9 mouse cellular contexts compared by ENCODE assay signal in the genomic region with DNA sequence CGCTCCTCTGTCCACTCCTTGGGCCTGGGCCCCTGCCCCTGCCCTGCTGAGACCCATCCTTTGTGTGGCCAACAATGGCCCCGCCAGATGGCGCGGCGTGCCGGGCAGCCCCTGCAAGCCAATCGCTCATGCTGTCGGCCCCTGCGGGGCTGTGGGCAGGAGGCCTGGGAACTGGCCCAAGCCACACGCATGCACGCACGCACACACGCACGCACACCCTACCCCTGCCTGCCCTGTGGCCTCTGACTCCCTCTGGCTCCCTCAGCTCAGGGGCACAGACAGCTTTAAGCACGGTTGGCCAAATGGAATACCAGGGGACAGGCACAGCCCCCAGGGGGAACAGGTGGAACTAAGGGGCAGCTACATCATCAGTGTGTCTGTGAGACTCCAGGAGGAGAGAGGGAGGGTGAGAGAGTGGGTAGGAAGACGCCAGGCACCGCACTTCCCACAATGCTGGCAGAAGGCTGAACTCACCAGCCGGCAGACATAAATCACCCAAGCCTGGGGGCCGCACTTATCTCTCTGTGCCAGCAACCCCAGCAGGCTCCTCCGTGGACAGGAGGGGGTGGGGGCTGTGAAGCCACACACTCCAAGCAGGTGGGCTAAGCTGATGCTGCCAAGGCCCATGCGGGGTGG. TPM values are rescaled to one million over a fixed set of nuclear protein-coding genes. Genes with fewer than 3 reads are reported as not detected.
DNase-seq lines count a peak whose midpoint lies in the region; ATAC-seq and TF ChIP-seq lines count a peak whose summit lies in the region.
"Had no signal": no experiment of that assay in that cellular context is flagged by ENCODE, and none has a peak within 500 bp of the region (broad histone marks: within the 10 kb centered on the region; RNA-seq: fewer than 3 reads in every experiment).

No protein-coding gene starts in this region.

- 4% methylated on average over 21 of the region's 21 CpGs for WGBS in forebrain, embryonic 13.5 days

- peak overlapping the region; percentile 86 for H3K27ac ChIP-seq in forebrain, embryonic 13.5 days

- peak; percentile 21; the same call in 1 of the 2 replicates for TF ChIP-seq CTCF in brain, embryonic 14.5 days (IDR thresholded peaks at IDR 0.05; ENCODE audit: borderline replicate concordance, extremely low read depth, insufficient read depth, insufficient read length)

- H3K4me2 ChIP-seq in forebrain, embryonic 13.5 days: peak overlapping the region; percentile 51

- DNase-seq in cerebellum, adult 11 months: peak; percentile 78
- peak; percentile 86 for DNase-seq in brain, embryonic 14.5 days (ENCODE audit: low read depth)
- DNase-seq in left cerebral cortex, postnatal 25 days (ENCODE audit: low spot score in 2 of 2): peak; percentile 60 to 83
- peak; percentile 93 for DNase-seq in retina, postnatal 1 day
- no peak for DNase-seq in lung, postnatal 10 days
- no peak for DNase-seq in yolk sac, embryonic 10.5 days (ENCODE audit: low spot score)

- H3K4me3 ChIP-seq in forebrain, embryonic 13.5 days: peak overlapping the region; percentile 16; the same call in 1 of the 2 replicates
- H3K4me3 ChIP-seq: erythroblast, embryonic 14.5 days had no signal

- H3K9ac ChIP-seq in forebrain, embryonic 13.5 days: peak overlapping the region; percentile 54; the same call in 1 of the 2 replicates

- H3K9me3 ChIP-seq in forebrain, embryonic 13.5 days (replicated peaks): no peaks in the 10 kb centered on the region

- peaks cover 99% of the 10 kb centered on the region for H3K4me1 ChIP-seq in forebrain, embryonic 13.5 days

- no peak for ATAC-seq in cerebellum, adult (ENCODE audit: insufficient number of reproducible peaks, low FRiP score, low TSS enrichment)
- peak; percentile 63 for ATAC-seq in forebrain, embryonic 13.5 days

- intact Hi-C loops in left cerebral cortex, postnatal 25 days (cut with DNase I): no loop called here

- no peaks in the 10 kb centered on the region for H3K36me3 ChIP-seq in forebrain, embryonic 13.5 days (ENCODE audit: poor library complexity, severe bottlenecking)

- H3K27me3 ChIP-seq in forebrain, embryonic 13.5 days: no peaks in the 10 kb centered on the region

- no peak for TF ChIP-seq POLR2A in brain, embryonic 14.5 days (IDR thresholded peaks at IDR 0.05; ENCODE audit: borderline replicate concordance, extremely low read depth, insufficient read depth, insufficient read length, poor library complexity, severe bottlenecking)

RNA-seq across cellular contexts. Expression of a gene that starts 34.2 kb away (rescaled TPM):
- polyA plus RNA-seq in brain, embryonic 14.5 days (2012; rRNA removed): 34.0 and 48.9 TPM in 2 replicates
- 16.2 and 17.4 TPM in 2 replicates for polyA plus RNA-seq in forebrain, embryonic 13.5 days (2015; fragmentation: Nextera tagmentation; extraction: Ambion mirVana)
- total RNA-seq in left cerebral cortex, postnatal 25 days (2021): 10 to 100 TPM; 74.7 to 76.9 TPM

Comparison
In these comparisons a context has a peak if more than half of its experiments do, and no peak if none do; other contexts are left out.
1. DNase-seq: peak in cerebellum, adult 11 months (single experiment), brain, embryonic 14.5 days (single experiment), left cerebral cortex, postnatal 25 days (2 of 2) and retina, postnatal 1 day (single experiment); none in lung, postnatal 10 days (single experiment) and yolk sac, embryonic 10.5 days (single experiment).